Comparison of ENCODE assay signal across 9 mouse cellular contexts in genomic region chr4:21688703-21689200, GRCm38 (mm10). TPM values are rescaled to one million over a fixed set of nuclear protein-coding genes. Genes with fewer than 3 reads are reported as not detected.
DNase-seq lines count a peak whose midpoint lies in the region; ATAC-seq and TF ChIP-seq lines count a peak whose summit lies in the region.
"Had no signal": no experiment of that assay in that cellular context is flagged by ENCODE, and none has a peak within 500 bp of the region (broad histone marks: within the 10 kb centered on the region; RNA-seq: fewer than 3 reads in every experiment).

No protein-coding gene starts in this region.

- 1% methylated on average over 64 of the region's 64 CpGs for WGBS in heart, adult 2 months
- WGBS in heart, embryonic 10.5 days, result under 1% methylated on average over 60 of the region's 64 CpGs
- WGBS in limb, embryonic 10.5 days, result under 1% methylated on average over 61 of the region's 64 CpGs
- WGBS in neural tube, embryonic 12.5 days, result under 1% methylated on average over 58 of the region's 64 CpGs
- WGBS in thymus, adult 2 months, result 3% methylated on average over 64 of the region's 64 CpGs

- no peak for TF ChIP-seq EP300 in heart, adult 2 months (IDR thresholded peaks at IDR 0.05; ENCODE audit: insufficient read depth, low read depth, low read length)

- peaks cover 33% of the 10 kb centered on the region for H3K27me3 ChIP-seq in heart, adult 2 months (ENCODE audit: control insufficient read depth, insufficient read depth, low read length)
- H3K27me3 ChIP-seq in heart, embryonic 10.5 days (ENCODE audit: insufficient read depth, poor library complexity, severe bottlenecking), result peaks cover 99% of the 10 kb centered on the region
- H3K27me3 ChIP-seq in limb, embryonic 10.5 days (ENCODE audit: low read depth, poor library complexity, severe bottlenecking), result peaks cover 100% of the 10 kb centered on the region
- peaks cover 69% of the 10 kb centered on the region for H3K27me3 ChIP-seq in neural tube, embryonic 12.5 days (replicated peaks)
- H3K27me3 ChIP-seq in thymus, adult 2 months (ENCODE audit: control insufficient read depth, insufficient read depth, low read length), result peaks cover 28% of the 10 kb centered on the region

- H3K27ac ChIP-seq in heart, adult 2 months, result no peak overlapping the region
- H3K27ac ChIP-seq in heart, embryonic 10.5 days, result no peak overlapping the region
- no peak overlapping the region; the same call in 1 of the 2 replicates for H3K27ac ChIP-seq in limb, embryonic 10.5 days
- H3K27ac ChIP-seq in neural tube, embryonic 12.5 days, result peak overlapping the region; percentile 88
- H3K27ac ChIP-seq in thymus, adult 2 months (ENCODE audit: control insufficient read depth, insufficient read depth, low read length), result no peak overlapping the region

- TF ChIP-seq CTCF in heart, adult 2 months (IDR thresholded peaks at IDR 0.05), result peak; percentile 27
- TF ChIP-seq CTCF in thymus, adult 2 months (IDR thresholded peaks at IDR 0.05; ENCODE audit: borderline replicate concordance, control insufficient read depth, extremely low read depth, insufficient read depth, low read length, poor library complexity), result no peak

- H3K4me2 ChIP-seq in neural tube, embryonic 12.5 days (replicated peaks), result peak overlapping the region; percentile 87

- ATAC-seq in neural tube, embryonic 12.5 days (ENCODE audit: low FRiP score, low read depth), result peak; percentile 13

- intact Hi-C loops in heart, adult 2 months (cut with DNase I), result no loop called here
- intact Hi-C loops in heart, postnatal 25 days (cut with DNase I), result no loop called here

- peak overlapping the region; percentile 54 for H3K4me3 ChIP-seq in heart, adult 2 months
- H3K4me3 ChIP-seq in heart, embryonic 10.5 days, result peak overlapping the region; percentile 67
- H3K4me3 ChIP-seq in limb, embryonic 10.5 days, result peak overlapping the region; percentile 59
- H3K4me3 ChIP-seq in neural tube, embryonic 12.5 days, result peak overlapping the region; percentile 50
- H3K4me3 ChIP-seq in thymus, adult 2 months (ENCODE audit: control insufficient read depth, insufficient read depth, low read length), result no peak overlapping the region

- no peak for TF ChIP-seq POLR2A in heart, adult 2 months (IDR thresholded peaks at IDR 0.05; ENCODE audit: insufficient read depth, low read depth, low read length)
- TF ChIP-seq POLR2A in thymus, adult 2 months (IDR thresholded peaks at IDR 0.05; ENCODE audit: control insufficient read depth, extremely low read depth, insufficient read depth, low read length, poor library complexity), result no peak

- no peak overlapping the region for H3K9ac ChIP-seq in heart, adult 2 months (ENCODE audit: low read depth, low read length)
- H3K9ac ChIP-seq in neural tube, embryonic 12.5 days, result peak overlapping the region; percentile 67

- H3K36me3 ChIP-seq in heart, adult 2 months (ENCODE audit: control insufficient read depth, insufficient read depth, low read length), result no peaks in the 10 kb centered on the region
- no peaks in the 10 kb centered on the region for H3K36me3 ChIP-seq in heart, embryonic 10.5 days
- no peaks in the 10 kb centered on the region for H3K36me3 ChIP-seq in limb, embryonic 10.5 days
- H3K36me3 ChIP-seq in neural tube, embryonic 12.5 days, result no peaks in the 10 kb centered on the region
- no peaks in the 10 kb centered on the region for H3K36me3 ChIP-seq in thymus, adult 2 months (ENCODE audit: control insufficient read depth, insufficient read depth, low read length)

- H3K79me2 ChIP-seq in heart, adult 2 months (replicated peaks; ENCODE audit: control insufficient read depth, insufficient read depth, low read length), result no peaks in the 10 kb centered on the region

- H3K9me3 ChIP-seq in heart, embryonic 10.5 days, result no peaks in the 10 kb centered on the region
- no peaks in the 10 kb centered on the region for H3K9me3 ChIP-seq in limb, embryonic 10.5 days (replicated peaks)
- no peaks in the 10 kb centered on the region for H3K9me3 ChIP-seq in neural tube, embryonic 12.5 days

- H3K4me1 ChIP-seq in heart, adult 2 months (ENCODE audit: control insufficient read depth, insufficient read depth, low read length), result no peaks in the 10 kb centered on the region
- H3K4me1 ChIP-seq in heart, embryonic 10.5 days, result peaks cover 8% of the 10 kb centered on the region
- peaks cover 13% of the 10 kb centered on the region for H3K4me1 ChIP-seq in limb, embryonic 10.5 days
- peaks cover 24% of the 10 kb centered on the region; the same call in 1 of the 2 replicates for H3K4me1 ChIP-seq in neural tube, embryonic 12.5 days
- 0 out of 2 replicates have a peak, but pooled peaks cover 3% of the 10 kb centered on the region for H3K4me1 ChIP-seq in thymus, adult 2 months (replicated peaks; ENCODE audit: control insufficient read depth, insufficient read depth, low read length)

- DNase-seq in heart, adult 2 months, result peak; percentile 19 to 49
- DNase-seq in heart, postnatal 25 days (ENCODE audit: low spot score), result no peak
- DNase-seq in adrenal gland, postnatal 25 days, result peak; percentile 26
- DNase-seq in heart, embryonic 10.5 days (ENCODE audit: low spot score), result no peak
- peak; percentile 76 for DNase-seq in limb, embryonic 10.5 days (ENCODE audit: low spot score)
- DNase-seq in thymus, adult 2 months, result no peak
- no peak for DNase-seq in layer of hippocampus, adult 11-12 months (ENCODE audit: low spot score)

RNA-seq across cellular contexts. Expression of gene Prdm13, which starts 3.0 kb away (rescaled TPM):
- not detected for total RNA-seq in heart, adult 2 months (2021)
- polyA plus RNA-seq in heart, adult 2 months (2012; rRNA removed), result not detected in 2 replicates
- total RNA-seq in heart, postnatal 25 days (2021), result not detected
- not detected in 2 replicates for total RNA-seq in adrenal gland, postnatal 25 days (2021)
- not detected in 2 replicates for polyA plus RNA-seq in heart, embryonic 10.5 days (2016; fragmentation: Nextera tagmentation; extraction: Ambion mirVana)
- polyA plus RNA-seq in limb, embryonic 10.5 days (2016; fragmentation: Nextera tagmentation; extraction: Ambion mirVana), result not detected in 2 replicates
- 12.6 and 13.3 TPM in 2 replicates for polyA plus RNA-seq in neural tube, embryonic 12.5 days (2016; fragmentation: Nextera tagmentation; extraction: Ambion mirVana)
- polyA plus RNA-seq in thymus, adult 2 months (2012; rRNA removed), result not detected in 2 replicates
- total RNA-seq: hematopoietic stem cell, adult 5-6 weeks had no signal

RNA-seq across cellular contexts. Expression of gene Ccnc, which starts 38.7 kb away (rescaled TPM):
- 10 to 100 TPM in 1 of 2 experiments, 1 to 10 TPM in 1; 9.3 to 14.1 TPM for total RNA-seq in heart, adult 2 months (2021)
- 4.0 and 8.1 TPM in 2 replicates for polyA plus RNA-seq in heart, adult 2 months (2012; rRNA removed)
- 10 to 100 TPM; 14.4 to 17.9 TPM for total RNA-seq in heart, postnatal 25 days (2021)
- total RNA-seq in adrenal gland, postnatal 25 days (2021), result 19.8 and 23.9 TPM in 2 replicates
- polyA plus RNA-seq in heart, embryonic 10.5 days (2016; fragmentation: Nextera tagmentation; extraction: Ambion mirVana), result 31.2 and 36.0 TPM in 2 replicates
- 39.0 and 41.8 TPM in 2 replicates for polyA plus RNA-seq in limb, embryonic 10.5 days (2016; fragmentation: Nextera tagmentation; extraction: Ambion mirVana)
- polyA plus RNA-seq in neural tube, embryonic 12.5 days (2016; fragmentation: Nextera tagmentation; extraction: Ambion mirVana), result 67.9 and 71.8 TPM in 2 replicates
- 5.0 and 6.6 TPM in 2 replicates for polyA plus RNA-seq in thymus, adult 2 months (2012; rRNA removed)

Comparison
In these comparisons a context has a peak if more than half of its experiments do, and no peak if none do; other contexts are left out.
1. DNase-seq: peak in heart, adult 2 months (2 of 2), adrenal gland, postnatal 25 days (single experiment) and limb, embryonic 10.5 days (single experiment); none in heart, postnatal 25 days (single experiment), heart, embryonic 10.5 days (single experiment), thymus, adult 2 months (single experiment) and layer of hippocampus, adult 11-12 months (single experiment).
2. RNA of gene Prdm13, which starts 3.0 kb away (polyA plus RNA-seq): 12.6 to 13.3 TPM in neural tube, embryonic 12.5 days; not detected in heart, embryonic 10.5 days, not detected in heart, adult 2 months, not detected in limb, embryonic 10.5 days and not detected in thymus, adult 2 months; every median in the first group is over 10 times any median in the second.